Mouse (Mus musculus) frontal cortex, postnatal 36 days (tissue): ENCODE measurements around the gene Maml2.
A peak's percentile ranks its signal among the peaks of the same experiment; 100 is the strongest.

ENCODE experiments used
- DNase-seq, 2 experiments: peaks; one replicate each; pipeline ENCODE4 v3.0.0; 2022; ENCODE audit warnings: low spot score in 2 of 2

The Maml2 gene

DNA sequence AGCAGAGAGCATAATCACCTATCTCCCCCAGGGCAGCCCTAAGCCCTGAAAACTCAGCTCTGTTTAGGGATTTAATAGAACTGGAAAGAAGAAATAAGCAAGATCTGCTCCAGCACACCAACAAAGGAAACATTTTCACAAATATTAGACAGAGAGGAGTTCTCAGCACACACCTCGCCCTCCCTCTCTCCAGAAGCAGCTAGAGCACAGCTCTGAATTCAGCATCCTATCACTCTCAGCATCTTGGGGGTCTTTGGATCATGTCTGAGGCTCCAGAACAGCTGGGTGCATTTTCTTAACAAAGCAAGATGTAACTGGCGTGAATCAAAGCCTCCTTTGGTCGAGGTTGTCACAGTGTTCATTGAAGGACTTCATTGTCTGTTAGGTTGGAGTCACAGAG, 12.5 kb downstream of the Maml2 start:
- DNase-seq, result no peak

DNA sequence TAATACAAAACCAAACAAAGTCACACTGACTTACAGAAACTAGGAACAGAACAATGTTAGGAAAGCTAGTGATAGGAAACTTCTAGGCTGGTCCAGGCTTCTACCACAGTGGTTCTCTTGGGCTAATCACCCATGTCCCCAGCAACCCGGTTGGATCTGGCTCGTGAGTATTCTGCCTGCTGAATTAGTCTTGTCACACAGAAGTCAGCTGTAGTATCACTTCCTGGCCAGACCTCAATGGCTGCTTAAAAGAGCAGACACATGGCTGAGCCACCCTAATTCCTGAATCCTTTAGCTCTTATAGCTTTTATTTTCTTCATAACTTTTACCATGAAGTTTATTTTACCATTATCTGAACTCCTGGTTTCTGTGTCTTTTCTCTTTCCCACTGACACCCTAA, 13.3 kb downstream of the Maml2 start:
- no peak for DNase-seq

DNA sequence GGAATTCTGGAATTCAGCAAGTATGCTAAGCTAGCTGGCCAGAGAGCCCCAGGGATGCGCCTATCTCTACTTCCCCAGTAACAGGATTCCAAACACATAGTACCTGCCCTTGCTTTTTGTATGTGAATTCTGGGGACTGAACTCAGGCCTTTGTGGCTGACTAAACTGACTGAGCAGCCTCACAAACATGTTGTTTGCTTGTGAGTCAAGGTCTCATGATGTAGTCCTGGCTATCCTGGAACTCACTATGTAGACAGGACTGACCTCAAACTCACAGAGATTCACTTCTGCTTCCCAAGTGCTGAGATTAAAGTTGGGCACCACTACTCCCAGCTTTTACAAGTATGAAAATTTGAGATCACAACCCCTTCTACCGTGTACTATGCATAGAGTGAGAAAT, 16.2 kb downstream of the Maml2 start:
- DNase-seq, result no peak

DNA sequence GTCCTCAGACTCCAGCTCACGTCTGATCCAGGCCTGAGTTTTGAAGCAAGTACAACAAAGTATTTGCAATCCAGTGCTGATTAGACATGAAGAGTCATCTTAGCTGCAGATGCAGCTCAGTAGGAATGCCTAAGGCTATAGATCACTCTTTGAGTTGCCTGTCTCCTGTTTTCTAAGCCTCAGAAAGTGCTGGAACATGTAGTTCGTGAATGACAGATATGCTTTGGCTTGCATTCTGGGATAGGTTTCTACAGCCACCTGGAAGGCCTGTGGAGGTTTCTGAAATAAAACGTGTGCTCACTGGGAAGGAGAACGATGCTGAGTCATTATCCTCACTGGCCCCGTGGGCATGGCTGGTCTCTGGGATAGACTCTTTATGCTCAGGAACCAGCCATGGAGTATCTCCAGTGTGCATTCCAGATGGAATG, 16.8 kb downstream of the Maml2 start:
- DNase-seq, result no peak

DNA sequence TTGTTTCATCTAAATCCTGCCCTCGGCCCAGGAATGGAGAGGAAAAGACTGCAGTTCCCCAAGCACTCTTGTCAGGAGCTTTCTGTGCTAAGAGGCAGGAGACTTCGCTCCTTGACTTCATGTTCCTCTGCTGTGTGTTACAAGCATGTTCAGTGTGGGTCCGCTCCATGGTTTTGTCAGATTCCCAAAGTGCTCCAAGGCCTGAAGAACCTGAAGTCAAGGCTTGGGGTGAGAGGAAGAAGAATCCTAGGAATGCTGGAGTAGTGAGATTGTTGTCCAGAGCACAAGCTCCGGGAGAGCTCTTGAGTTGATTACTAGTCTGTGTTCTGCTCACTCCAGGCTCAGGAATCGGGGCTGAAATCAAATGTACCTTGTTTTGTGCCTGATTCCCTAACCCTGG, 17.6 kb downstream of the Maml2 start:
- no peak for DNase-seq

DNA sequence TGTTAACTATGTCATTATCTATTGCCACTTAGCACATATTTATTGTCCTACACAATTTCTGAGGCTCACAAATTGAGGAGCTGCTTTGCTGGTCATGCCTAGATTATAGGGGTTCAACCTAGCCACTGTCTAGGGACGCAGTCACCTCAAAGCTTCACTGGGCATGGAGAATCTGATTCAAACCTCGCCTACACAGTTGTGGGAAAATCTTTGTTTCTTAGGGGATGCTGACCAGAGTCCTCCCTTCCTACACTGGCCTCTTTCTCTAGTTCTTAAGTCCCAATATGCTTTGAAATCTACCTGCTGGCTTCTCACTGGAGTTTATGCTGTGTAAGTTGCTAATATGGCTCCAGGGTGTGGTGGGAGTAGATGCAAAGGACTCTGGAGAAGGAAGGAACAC, 21.8 kb downstream of the Maml2 start:
- DNase-seq, result no peak

DNA sequence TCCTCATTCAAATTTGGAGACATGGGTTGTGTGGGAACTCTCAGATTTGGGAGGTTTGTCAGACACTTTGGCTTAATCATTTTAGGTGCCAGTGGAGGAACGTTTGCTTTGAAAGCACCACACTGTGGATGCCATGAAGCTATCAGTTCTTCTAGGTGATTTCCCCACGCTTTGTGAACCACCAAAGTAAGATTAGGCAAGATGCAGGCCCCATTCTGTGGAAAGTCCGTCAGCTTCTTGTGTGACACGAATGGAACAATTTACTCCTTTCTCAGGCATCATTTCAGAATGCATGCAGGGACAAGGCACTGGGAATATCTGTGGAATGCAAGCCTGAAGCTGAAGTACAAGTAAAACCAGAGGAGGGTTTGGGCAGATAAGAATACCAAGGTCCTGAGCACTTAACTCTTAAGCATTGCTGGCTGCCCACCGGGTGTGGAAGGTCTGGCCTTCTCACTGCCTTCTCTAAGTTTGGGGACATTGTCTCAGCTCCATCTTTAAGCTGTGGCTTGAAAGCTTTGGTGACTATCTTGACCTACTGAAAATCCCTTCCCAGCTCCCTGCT, 23.1 kb downstream of the Maml2 start:
- no peak for DNase-seq

DNA sequence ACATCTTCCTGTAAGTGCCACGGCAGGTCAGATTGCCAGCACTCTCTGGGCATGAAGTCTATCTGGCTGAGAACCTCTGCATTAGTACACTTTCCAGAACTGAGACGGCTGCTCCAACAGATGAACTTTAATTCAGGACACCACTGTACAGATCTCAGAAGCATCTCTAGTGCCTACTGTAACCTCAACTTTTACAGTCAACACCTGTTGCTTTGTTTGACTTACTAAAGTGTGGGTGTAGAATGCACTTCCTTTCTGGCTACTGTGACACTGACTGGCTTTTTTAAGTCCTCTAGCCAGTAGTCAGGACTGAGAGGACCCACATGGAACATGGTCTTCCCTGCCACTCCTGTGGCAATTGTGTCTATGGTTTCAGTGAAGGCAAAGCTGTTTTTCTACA, 25.3 kb downstream of the Maml2 start:
- DNase-seq, result no peak

DNA sequence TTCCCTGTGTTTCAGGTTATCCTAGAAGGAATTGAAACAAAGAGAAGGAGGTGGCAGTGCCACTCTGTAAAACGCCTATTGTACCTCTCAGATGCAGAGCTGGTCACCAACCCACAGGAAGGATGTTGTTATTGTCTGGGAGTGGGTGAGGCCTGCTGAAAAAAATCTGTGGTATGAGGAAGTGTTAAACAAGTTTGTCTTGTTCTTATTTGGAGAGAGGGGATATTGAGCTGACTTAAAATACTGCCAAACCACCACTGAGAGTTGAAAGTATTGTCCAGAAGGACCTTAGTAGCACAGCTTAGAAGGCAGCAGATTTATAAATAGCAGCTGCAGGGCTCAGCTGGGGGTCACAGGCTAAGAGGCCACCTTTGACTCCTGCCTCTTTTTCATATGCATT, 25.9 kb downstream of the Maml2 start:
- DNase-seq, result no peak

DNA sequence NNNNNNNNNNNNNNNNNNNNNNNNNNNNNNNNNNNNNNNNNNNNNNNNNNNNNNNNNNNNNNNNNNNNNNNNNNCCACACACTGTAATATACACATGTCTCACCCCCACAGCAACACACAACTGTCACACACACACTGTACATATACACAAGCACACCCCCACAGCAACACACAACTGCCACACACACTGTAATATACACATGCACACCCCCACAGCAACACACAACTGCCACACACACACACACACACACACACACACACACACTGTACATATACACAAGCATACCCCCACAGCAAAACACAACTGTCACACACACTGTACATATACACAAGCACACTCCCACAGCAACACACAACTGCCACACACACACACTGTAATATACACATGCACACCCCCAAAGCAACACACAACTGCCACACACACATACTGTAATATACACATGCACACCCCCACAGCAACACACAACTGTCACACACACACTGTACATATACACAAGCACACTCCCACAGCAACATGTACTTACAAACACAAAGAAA, 116.5 kb downstream of the Maml2 start:
- no peak for DNase-seq

DNA sequence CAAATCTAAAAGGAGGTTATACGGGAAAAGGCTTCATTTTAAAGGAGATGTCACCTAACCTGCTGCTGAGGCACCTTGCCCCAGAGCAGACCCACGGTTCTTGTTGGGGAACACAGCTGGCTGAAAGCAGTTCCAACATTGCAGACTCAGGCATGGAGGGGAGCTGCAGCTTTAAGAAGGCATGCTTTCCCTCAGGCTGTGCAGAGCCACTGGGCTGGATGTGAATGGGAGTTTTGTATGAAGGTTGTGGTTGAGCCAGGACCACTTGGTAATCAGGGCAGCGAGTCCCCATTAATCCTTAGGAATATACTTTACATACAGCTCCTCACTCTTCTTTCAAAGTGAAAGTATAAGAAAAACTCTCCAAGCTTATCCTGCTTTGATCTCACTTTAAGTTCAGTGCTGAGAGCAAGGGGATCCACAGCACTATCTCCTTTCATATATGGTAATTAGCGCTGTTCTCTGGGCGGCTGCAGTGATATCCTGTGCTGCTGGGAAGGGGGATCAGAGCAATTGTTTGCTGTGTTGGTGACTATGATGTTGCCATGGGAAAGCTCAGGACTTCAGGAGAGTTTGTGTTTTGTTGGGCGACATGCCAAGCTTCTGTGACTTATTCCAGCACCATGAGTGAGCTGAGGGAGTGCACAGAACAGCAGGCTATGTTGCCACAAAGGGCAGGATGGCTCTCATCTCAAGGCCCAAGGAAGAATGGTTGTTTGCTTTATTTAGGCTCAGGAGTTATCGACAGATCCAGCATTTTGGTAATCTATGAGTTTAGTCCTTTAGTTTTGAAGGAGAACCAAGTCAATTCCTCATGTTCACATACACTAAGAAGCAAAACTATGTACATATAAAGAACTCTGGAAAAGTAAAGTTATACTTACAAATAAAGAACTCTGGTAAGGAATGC, 127.5 kb downstream of the Maml2 start:
- peak in 1 of 2 experiments; percentile 50 for DNase-seq

DNA sequence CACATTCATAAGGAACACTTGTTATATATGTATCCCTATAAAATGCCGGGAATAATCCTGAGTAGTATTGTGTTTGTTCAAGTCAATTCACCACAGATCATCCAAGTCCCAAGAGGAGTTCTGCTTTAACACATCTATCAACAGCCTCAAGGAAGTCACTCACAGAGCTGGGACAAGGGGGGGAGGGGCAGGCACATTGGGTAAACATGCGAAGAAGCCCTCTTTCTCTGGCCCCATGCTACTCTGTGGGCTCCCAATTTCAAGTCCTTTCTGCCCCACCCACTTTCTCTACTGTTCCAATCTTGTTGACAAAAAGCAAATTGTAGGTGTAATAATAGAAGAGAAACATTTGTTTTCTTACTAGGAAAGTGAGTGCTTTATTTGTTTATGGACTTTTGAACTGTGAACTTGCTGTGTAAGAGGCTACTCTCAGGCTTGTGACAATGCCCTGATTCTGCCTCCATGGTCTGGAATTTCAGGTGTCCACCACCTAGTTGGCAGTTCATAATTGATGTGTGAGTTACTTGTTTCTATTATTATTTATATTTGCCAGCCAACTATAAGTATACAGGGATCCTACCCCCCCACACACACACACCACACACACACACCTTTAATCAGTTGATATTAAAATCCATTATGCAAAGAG, 131.8 kb downstream of the Maml2 start:
- DNase-seq, result no peak

DNA sequence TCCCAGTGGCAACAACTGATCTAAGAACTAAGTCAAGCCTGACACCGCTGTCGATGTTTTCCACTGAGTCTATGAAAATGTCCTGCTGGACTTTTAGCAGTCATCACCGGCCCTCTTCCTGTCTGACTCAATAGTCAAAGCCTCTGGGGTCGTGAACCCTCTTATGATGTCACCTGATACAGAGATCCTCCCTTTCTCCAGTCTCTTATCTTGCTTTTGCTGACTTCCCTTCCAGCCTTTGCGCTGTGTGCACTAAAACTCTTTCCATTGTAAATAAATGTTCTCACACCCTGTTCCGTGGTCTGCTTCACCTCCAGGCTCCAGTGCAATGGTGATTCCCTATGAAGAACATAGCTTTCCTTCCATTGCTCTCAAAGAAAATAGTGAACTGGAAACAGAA, 132.5 kb downstream of the Maml2 start:
- DNase-seq, result no peak

DNA sequence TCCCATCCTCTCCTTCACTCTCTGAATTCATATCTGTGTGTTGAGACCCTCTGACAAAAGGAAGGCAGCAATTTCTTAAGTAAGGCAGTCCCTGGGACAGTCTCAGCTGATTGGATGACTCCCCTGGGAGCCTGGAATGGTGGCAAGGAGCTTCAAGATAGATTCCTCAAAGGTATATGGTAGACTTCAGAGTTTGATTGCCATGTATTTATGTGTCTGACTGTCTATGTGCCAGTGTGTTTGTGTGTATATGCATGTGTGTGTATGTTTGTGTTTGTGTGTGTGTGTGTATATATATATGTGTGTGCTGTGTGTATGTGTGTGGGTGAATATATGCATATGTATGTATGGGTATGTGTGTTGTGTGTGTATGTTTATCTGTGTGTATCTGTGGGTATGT, 133.0 kb downstream of the Maml2 start:
- DNase-seq, result no peak

DNA sequence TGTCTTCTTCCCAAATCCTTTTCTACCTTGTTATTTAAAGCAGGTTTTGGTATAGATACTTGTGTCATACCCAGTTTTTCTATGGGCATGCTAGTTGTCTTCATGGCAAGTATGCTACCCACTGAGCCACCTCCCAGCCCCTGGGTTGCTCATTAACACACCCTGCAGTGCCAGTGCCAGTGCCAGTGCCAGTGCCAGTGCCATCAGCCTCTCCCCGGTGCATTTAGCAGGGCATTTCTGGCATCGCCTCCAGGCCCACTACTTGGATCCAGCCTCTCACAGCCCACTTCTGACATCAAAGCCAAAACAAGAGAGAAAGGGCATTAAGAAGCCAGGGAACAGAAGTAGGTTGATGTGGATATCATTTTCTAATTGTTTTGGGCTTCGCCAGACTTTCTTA, 133.9 kb downstream of the Maml2 start:
- DNase-seq, result no peak

DNA sequence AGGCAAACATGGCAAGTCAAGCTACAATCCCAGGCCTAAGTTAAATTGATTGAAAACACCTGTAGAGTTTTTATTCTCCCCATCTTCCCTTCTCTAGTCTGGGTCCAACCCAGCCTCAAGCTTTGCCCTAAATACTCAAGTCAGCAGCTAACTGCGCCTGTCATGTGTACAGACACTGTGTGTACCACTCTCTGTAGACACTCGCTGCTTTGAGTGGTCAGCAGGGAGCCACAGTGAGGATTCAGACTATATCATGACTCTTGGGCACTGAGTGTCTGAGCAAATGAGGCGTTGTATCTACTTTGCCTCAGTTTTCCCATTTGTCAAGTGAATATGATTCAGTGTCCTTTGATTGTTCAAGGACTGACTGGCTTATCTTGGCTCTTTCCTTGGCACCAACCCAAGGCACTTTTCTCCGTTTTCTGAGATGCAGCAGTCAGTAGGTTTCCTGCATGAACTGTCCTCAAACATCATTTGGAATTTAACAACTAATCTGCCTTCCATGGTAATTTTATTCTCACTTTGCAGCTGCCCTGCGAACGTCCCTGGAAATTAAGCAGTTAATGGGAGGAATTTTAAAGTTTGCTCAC, 135.8 kb downstream of the Maml2 start:
- DNase-seq, result no peak

DNA sequence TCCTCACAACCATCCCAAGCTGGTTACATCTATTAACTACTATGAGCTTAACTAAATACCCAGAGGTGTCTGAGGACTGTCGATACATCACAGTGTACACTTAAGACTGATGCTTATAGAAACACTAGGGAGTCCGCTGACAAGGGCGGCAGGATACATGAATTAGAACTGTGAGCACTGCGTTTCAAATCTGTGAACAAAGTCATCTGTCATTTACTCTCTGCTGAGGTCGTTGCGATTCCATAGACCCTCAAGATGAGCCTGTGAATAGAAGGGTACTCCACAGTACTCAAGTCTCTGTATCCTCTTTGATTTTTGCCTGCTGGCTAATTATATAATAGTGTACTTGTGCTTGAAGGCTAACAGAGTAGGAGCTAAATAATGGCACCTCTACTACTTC, 143.2 kb downstream of the Maml2 start:
- no peak for DNase-seq

DNA sequence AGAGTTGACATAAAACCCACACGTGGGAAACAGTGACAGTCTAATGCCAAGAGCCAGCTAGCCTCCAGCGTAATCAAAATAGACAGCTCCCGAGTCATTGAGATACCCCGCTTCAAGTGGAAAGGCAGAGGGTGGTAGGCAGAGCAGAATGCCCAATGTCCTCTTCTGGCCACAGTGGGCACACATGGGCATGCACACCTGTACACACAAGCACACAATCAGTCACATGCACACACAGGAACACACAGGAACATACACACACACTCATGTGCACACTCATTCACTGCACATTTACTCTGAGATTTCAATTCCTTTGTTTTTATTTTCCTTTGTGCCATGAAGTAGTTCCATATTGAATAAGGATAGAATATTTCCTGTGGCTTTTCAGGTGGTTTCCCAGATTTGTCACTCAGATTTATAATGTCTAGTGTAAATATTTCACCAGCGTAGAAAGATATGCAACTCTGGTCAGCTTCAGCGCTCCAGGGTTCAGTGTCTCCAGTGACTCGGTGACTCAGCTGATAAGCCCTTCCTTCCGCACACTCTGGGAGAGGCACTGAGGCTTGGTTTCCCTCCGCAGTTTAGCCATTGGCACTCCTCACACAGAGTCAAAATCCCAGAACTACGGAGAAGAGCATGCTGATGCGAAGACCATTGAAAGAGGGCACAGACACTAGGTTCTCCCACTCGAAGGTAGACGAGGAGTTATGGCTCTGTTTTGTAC, 144.4 kb downstream of the Maml2 start:
- DNase-seq, result no peak

DNA sequence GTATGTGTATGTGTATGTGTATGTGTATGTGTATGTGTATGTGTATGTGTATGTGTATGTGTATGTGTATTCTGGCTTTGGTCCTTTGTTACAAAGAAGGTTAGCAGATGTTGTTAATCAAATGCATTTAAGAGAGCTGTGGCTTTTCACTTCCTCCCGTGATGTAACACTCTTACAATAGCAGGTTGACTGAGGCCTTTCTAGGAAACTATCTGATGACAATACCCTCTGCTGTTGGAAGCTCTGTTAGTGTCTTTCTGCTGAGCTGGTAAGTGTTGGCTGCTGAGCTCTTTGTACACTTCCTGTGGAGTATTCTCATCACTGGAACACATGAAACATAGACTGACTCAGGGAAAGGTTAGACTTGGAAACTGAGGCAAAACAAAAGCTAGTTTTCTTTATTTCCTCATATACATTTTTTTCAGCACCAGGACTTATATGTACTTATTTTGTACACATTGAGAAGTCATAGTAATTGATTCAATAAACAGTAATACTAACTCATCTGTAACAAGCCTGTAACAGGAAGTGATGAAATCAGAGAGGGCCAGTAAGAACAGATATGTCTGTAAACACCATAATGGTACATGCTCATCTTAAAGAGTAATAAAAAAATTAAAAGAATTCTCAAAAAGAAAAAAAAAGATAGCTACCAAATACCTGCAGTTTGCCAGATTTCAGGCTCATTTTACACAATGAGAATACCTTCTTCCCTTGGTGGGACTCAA, 145.9 kb downstream of the Maml2 start:
- DNase-seq, result no peak

DNA sequence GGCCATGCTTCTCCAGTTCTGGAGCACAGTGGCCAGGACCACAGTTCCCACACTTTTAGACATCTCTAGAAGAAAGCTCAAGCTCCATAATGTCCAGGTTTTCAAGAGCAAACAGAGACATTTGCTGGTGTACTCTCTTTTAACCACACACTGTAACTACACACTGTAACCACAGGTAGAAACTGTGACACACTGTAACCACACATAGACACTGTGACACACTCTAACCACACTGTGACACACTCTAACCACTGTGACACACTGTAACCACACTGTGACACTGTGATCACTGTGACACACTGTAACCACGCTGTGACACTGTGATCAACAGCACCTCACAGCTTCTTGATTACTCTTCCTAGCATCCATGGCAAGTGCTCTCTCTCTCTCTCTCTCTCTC, 148.5 kb downstream of the Maml2 start:
- no peak for DNase-seq

DNA sequence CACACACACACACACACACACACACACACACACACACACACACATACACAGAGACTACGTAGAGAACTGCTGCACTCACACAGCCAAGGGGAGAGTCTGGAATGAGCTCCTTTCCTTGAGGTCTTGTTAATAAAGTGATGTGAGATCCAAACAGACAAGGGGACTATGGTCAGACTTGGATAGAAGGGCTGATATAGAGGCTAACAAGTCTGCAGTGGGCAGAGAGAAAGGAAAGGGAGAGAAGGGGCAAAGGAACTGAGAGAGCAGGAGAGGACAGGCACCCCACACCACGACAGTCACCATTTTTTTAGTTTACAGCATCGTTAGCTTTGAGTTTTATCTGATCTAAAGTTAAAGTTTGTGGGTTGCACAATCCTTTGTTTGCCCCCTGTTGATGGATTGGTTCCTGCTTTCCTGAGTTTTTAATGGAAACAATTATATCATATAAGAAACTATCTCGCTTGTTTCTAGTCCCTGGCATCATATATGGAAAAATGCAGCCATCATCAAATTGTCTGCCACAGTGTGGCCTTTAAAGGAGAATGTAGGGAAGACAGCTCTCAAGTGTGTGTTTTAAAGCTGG, 149.0 kb downstream of the Maml2 start, which contains the start of gene Gm17571:
Gene Gm17571 (minus strand): TSS at position 51 of the 583 bp plus-strand sequence.
- DNase-seq, result no peak
